Mouse (Mus musculus): ENCODE data around the gene Mpig6b.

- TF ChIP-seq CTCF (IDR thresholded peaks at IDR 0.05; ENCODE audit: low read depth, low read length) (no peak), POLR2A (IDR thresholded peaks at IDR 0.05; ENCODE audit: borderline replicate concordance, low read depth, low read length) (no peak)
These were observed 4.7 kb downstream of the Mpig6b start for GRCm38 (mm10) chr17:35061299-35061698.
